Mouse (Mus musculus): ENCODE data around the gene Kdm1a. TPM values are rescaled to one million over a fixed set of nuclear protein-coding genes. Genes with fewer than 3 reads are reported as not detected.
A peak's percentile ranks its signal among the peaks of the same experiment; 100 is the strongest.

Gene Kdm1a
- polyA plus RNA-seq (2014; fragmentation: Nextera tagmentation; extraction: Ambion mirVana): 83.6 and 91.2 TPM in 2 replicates

- Histone ChIP-seq H3K9me3 (ENCODE audit: control insufficient read depth, low read length) (no peaks in the 10 kb centered on the region), H3K27ac (ENCODE audit: low read depth, low read length) (peak within 1 kb of the TSS; percentile 94), H3K9ac (replicated peaks; ENCODE audit: low read depth, low read length) (peak within 1 kb of the TSS; percentile 96), H3K36me3 (ENCODE audit: control insufficient read depth, insufficient read depth, low read length) (no peaks in the 10 kb centered on the region), H3K4me3 (ENCODE audit: low read depth, low read length) (peak within 1 kb of the TSS; percentile 97), H3K4me1 (ENCODE audit: control insufficient read depth, insufficient read depth, low read length) (peaks cover 10% of the 10 kb centered on the region), H3K4me2 (ENCODE audit: low read depth, low read length) (peak within 1 kb of the TSS; percentile 85), H3K27me3 (ENCODE audit: control insufficient read depth, insufficient read depth, low read length) (peaks cover 3% of the 10 kb centered on the region; the same call in 1 of the 2 replicates)
- WGBS: under 1% methylated on average over 44 of the region's 45 CpGs
- peak; percentile 90 for ATAC-seq (ENCODE audit: low read depth)
Observed at GRCm38 (mm10) chr4:136602568-136602967, at the start of gene Kdm1a. Gene Kdm1a (minus strand): TSS chr4:136602723.

- Histone ChIP-seq H3K4me2 (ENCODE audit: low read depth, low read length) (no peak overlapping the region), H3K9me3 (ENCODE audit: control insufficient read depth, low read length) (no peaks in the 10 kb centered on the region), H3K4me1 (ENCODE audit: control insufficient read depth, insufficient read depth, low read length) (peaks cover 7% of the 10 kb centered on the region; the same call in 1 of the 2 replicates), H3K27ac (ENCODE audit: low read depth, low read length) (no peak overlapping the region), H3K27me3 (ENCODE audit: control insufficient read depth, insufficient read depth, low read length) (no peaks in the 10 kb centered on the region), H3K9ac (replicated peaks; ENCODE audit: low read depth, low read length) (no peak overlapping the region), H3K4me3 (ENCODE audit: low read depth, low read length) (no peak overlapping the region), H3K36me3 (ENCODE audit: control insufficient read depth, insufficient read depth, low read length) (peaks cover 22% of the 10 kb centered on the region)
- 66% methylated on average over 13 of the region's 13 CpGs for WGBS
- ATAC-seq (ENCODE audit: low read depth): peak; percentile 20; the same call in 1 of the 2 replicates
Observed at GRCm38 (mm10) chr4:136651882-136652527, 49.5 kb upstream of the Kdm1a start.

- Histone ChIP-seq H3K9ac (replicated peaks; ENCODE audit: low read depth, low read length) (no peak overlapping the region), H3K36me3 (ENCODE audit: control insufficient read depth, insufficient read depth, low read length) (peaks cover 22% of the 10 kb centered on the region), H3K27ac (ENCODE audit: low read depth, low read length) (no peak overlapping the region), H3K4me1 (ENCODE audit: control insufficient read depth, insufficient read depth, low read length) (peaks cover 7% of the 10 kb centered on the region; the same call in 1 of the 2 replicates), H3K27me3 (ENCODE audit: control insufficient read depth, insufficient read depth, low read length) (no peaks in the 10 kb centered on the region), H3K9me3 (ENCODE audit: control insufficient read depth, low read length) (no peaks in the 10 kb centered on the region), H3K4me2 (ENCODE audit: low read depth, low read length) (no peak overlapping the region), H3K4me3 (ENCODE audit: low read depth, low read length) (no peak overlapping the region)
- no peak for ATAC-seq (ENCODE audit: low read depth)
- 69% methylated on average over 3 of the region's 3 CpGs for WGBS
Observed at GRCm38 (mm10) chr4:136651357-136651811, 48.9 kb upstream of the Kdm1a start.

DNA sequence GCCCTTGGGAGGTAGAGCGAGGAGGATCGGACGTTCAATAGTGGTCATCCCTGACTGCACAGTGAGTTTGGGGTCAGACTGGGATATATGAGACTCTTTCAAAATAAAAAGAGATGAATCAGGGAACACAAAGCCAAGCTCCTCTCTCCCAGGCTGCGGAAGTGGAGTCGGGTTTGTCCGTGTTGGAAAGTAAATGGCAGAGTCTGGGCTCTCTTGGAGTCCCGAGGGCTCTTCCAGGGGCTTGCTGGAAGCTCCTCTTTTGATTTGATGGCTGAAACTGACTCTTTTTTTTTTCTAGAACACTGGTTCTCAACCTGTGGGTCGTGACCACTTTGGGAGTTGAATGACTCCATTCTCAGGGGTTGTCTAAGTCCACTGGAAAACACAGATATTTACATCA is 47.7 kb upstream of the Kdm1a start:
- Histone ChIP-seq H3K27ac (ENCODE audit: low read depth, low read length) (no peak overlapping the region), H3K36me3 (ENCODE audit: control insufficient read depth, insufficient read depth, low read length) (peaks cover 13% of the 10 kb centered on the region), H3K9me3 (ENCODE audit: control insufficient read depth, low read length) (no peaks in the 10 kb centered on the region), H3K9ac (replicated peaks; ENCODE audit: low read depth, low read length) (no peak overlapping the region), H3K4me3 (ENCODE audit: low read depth, low read length) (no peak overlapping the region), H3K27me3 (ENCODE audit: control insufficient read depth, insufficient read depth, low read length) (no peaks in the 10 kb centered on the region), H3K4me2 (ENCODE audit: low read depth, low read length) (no peak overlapping the region), H3K4me1 (ENCODE audit: control insufficient read depth, insufficient read depth, low read length) (peaks cover 7% of the 10 kb centered on the region; the same call in 1 of the 2 replicates)
- WGBS: 89% methylated on average over 8 of the region's 8 CpGs
- no peak for ATAC-seq (ENCODE audit: low read depth)

GRCm38 (mm10) chr4:136649480-136650196 is 47.1 kb upstream of the Kdm1a start:
- 40% methylated on average over 13 of the region's 13 CpGs for WGBS

GRCm38 (mm10) chr4:136648922-136649479 is 46.5 kb upstream of the Kdm1a start:
- Histone ChIP-seq H3K9me3 (ENCODE audit: control insufficient read depth, low read length) (no peaks in the 10 kb centered on the region), H3K36me3 (ENCODE audit: control insufficient read depth, insufficient read depth, low read length) (0 out of 2 replicates have a peak, but pooled peaks cover 1% of the 10 kb centered on the region), H3K27ac (ENCODE audit: low read depth, low read length) (no peak overlapping the region), H3K4me1 (ENCODE audit: control insufficient read depth, insufficient read depth, low read length) (peaks cover 7% of the 10 kb centered on the region; the same call in 1 of the 2 replicates), H3K27me3 (ENCODE audit: control insufficient read depth, insufficient read depth, low read length) (no peaks in the 10 kb centered on the region), H3K4me3 (ENCODE audit: low read depth, low read length) (no peak overlapping the region), H3K4me2 (ENCODE audit: low read depth, low read length) (no peak overlapping the region), H3K9ac (replicated peaks; ENCODE audit: low read depth, low read length) (no peak overlapping the region)
- ATAC-seq (ENCODE audit: low read depth): no peak
- 20% methylated on average over 11 of the region's 11 CpGs for WGBS

More at GRCm38 (mm10) chr4:136649480-136650196, 47.1 kb upstream of the Kdm1a start:
- Histone ChIP-seq H3K9ac (replicated peaks; ENCODE audit: low read depth, low read length) (no peak overlapping the region), H3K9me3 (ENCODE audit: control insufficient read depth, low read length) (no peaks in the 10 kb centered on the region), H3K4me3 (ENCODE audit: low read depth, low read length) (no peak overlapping the region), H3K4me1 (ENCODE audit: control insufficient read depth, insufficient read depth, low read length) (peaks cover 7% of the 10 kb centered on the region; the same call in 1 of the 2 replicates), H3K36me3 (ENCODE audit: control insufficient read depth, insufficient read depth, low read length) (peaks cover 7% of the 10 kb centered on the region; the same call in 1 of the 2 replicates), H3K27me3 (ENCODE audit: control insufficient read depth, insufficient read depth, low read length) (no peaks in the 10 kb centered on the region), H3K4me2 (ENCODE audit: low read depth, low read length) (no peak overlapping the region), H3K27ac (ENCODE audit: low read depth, low read length) (no peak overlapping the region)
- ATAC-seq (ENCODE audit: low read depth): no peak

- Histone ChIP-seq H3K4me1 (ENCODE audit: control insufficient read depth, insufficient read depth, low read length) (0 out of 2 replicates have a peak, but pooled peaks cover 3% of the 10 kb centered on the region), H3K9ac (replicated peaks; ENCODE audit: low read depth, low read length) (no peak overlapping the region), H3K36me3 (ENCODE audit: control insufficient read depth, insufficient read depth, low read length) (no peaks in the 10 kb centered on the region), H3K27ac (ENCODE audit: low read depth, low read length) (no peak overlapping the region), H3K27me3 (ENCODE audit: control insufficient read depth, insufficient read depth, low read length) (peaks cover 3% of the 10 kb centered on the region; the same call in 1 of the 2 replicates), H3K9me3 (ENCODE audit: control insufficient read depth, low read length) (no peaks in the 10 kb centered on the region), H3K4me3 (ENCODE audit: low read depth, low read length) (no peak overlapping the region), H3K4me2 (ENCODE audit: low read depth, low read length) (peak overlapping the region; percentile 21; the same call in 1 of the 2 replicates)
- no peak for ATAC-seq (ENCODE audit: low read depth)
- WGBS: 5% methylated on average over 10 of the region's 10 CpGs
Observed at GRCm38 (mm10) chr4:136638890-136639289, 36.4 kb upstream of the Kdm1a start.

GRCm38 (mm10) chr4:136638230-136638750 is 35.8 kb upstream of the Kdm1a start:
- no peaks in the 10 kb centered on the region for H3K36me3 ChIP-seq (ENCODE audit: control insufficient read depth, insufficient read depth, low read length)
- 35% methylated on average over 7 of the region's 7 CpGs for WGBS
- no peaks in the 10 kb centered on the region for H3K9me3 ChIP-seq (ENCODE audit: control insufficient read depth, low read length)
- H3K4me1 ChIP-seq (ENCODE audit: control insufficient read depth, insufficient read depth, low read length): 0 out of 2 replicates have a peak, but pooled peaks cover 3% of the 10 kb centered on the region
- peak overlapping the region; percentile 68; the same call in 1 of the 2 replicates for H3K4me2 ChIP-seq (ENCODE audit: low read depth, low read length)
- ATAC-seq (ENCODE audit: low read depth): peak; percentile 41; the same call in 1 of the 2 replicates
- H3K4me3 ChIP-seq (ENCODE audit: low read depth, low read length): no peak overlapping the region; the same call in 1 of the 2 replicates
- no peak overlapping the region for H3K9ac ChIP-seq (replicated peaks; ENCODE audit: low read depth, low read length)
- peaks cover 3% of the 10 kb centered on the region; the same call in 1 of the 2 replicates for H3K27me3 ChIP-seq (ENCODE audit: control insufficient read depth, insufficient read depth, low read length)
- H3K27ac ChIP-seq (ENCODE audit: low read depth, low read length): no peak overlapping the region

All from neural tube, embryonic 14.5 days (tissue).